Mouse (Mus musculus): ENCODE measurements around the gene Cdt1. TPM values are rescaled to one million over a fixed set of nuclear protein-coding genes. Genes with fewer than 3 reads are reported as not detected.

The Cdt1 gene
- polyA plus RNA-seq, 1 experiment from 2014 or later: 45.9 TPM

GRCm38 (mm10) chr8:122593240-122593639 lies 25.4 kb downstream of the Cdt1 start:
- Histone ChIP-seq H3K27ac (replicated peaks) (peak overlapping the region; percentile 55), H3K4me1 (replicated peaks) (peaks cover 12% of the 10 kb centered on the region), H3K4me3 (replicated peaks) (no peak overlapping the region), H3K27me3 (no peaks in the 10 kb centered on the region), H3K36me3 (replicated peaks) (0 out of 2 replicates have a peak, but pooled peaks cover 4% of the 10 kb centered on the region), H3K9ac (no peak overlapping the region), H3K4me2 (peak overlapping the region; percentile 10; the same call in 1 of the 2 replicates), H3K9me3 (replicated peaks) (no peaks in the 10 kb centered on the region)
- WGBS (ENCODE audit: insufficient replicate concordance): 45% methylated on average over 12 of the region's 12 CpGs
- no peak for ATAC-seq (ENCODE audit: insufficient read depth)

GRCm38 (mm10) chr8:122593783-122594507 lies 26.1 kb downstream of the Cdt1 start:
- H3K27ac ChIP-seq (replicated peaks): peak overlapping the region; percentile 55
- ATAC-seq (ENCODE audit: insufficient read depth): no peak
- peaks cover 11% of the 10 kb centered on the region; the same call in 1 of the 2 replicates for H3K36me3 ChIP-seq (replicated peaks)
- peak overlapping the region; percentile 10; the same call in 1 of the 2 replicates for H3K4me2 ChIP-seq
- H3K4me1 ChIP-seq (replicated peaks): peaks cover 12% of the 10 kb centered on the region
- no peak overlapping the region for H3K9ac ChIP-seq
- H3K4me3 ChIP-seq (replicated peaks): no peak overlapping the region
- no peaks in the 10 kb centered on the region for H3K27me3 ChIP-seq
- WGBS (ENCODE audit: insufficient replicate concordance): 74% methylated on average over 19 of the region's 19 CpGs
- H3K9me3 ChIP-seq (replicated peaks): no peaks in the 10 kb centered on the region

- ATAC-seq (ENCODE audit: insufficient read depth): no peak
- H3K9me3 ChIP-seq (replicated peaks): no peaks in the 10 kb centered on the region
Measured at GRCm38 (mm10) chr8:122596031-122596430, 28.2 kb downstream of the Cdt1 start.

GRCm38 (mm10) chr8:122600666-122601065 lies 32.9 kb downstream of the Cdt1 start:
- no peaks in the 10 kb centered on the region for H3K9me3 ChIP-seq (replicated peaks)
- no peaks in the 10 kb centered on the region; the same call in 1 of the 2 replicates for H3K4me1 ChIP-seq (replicated peaks)
- no peak overlapping the region for H3K9ac ChIP-seq
- peaks cover 15% of the 10 kb centered on the region; the same call in 1 of the 2 replicates for H3K36me3 ChIP-seq (replicated peaks)
- 79% methylated on average over 9 of the region's 9 CpGs for WGBS (ENCODE audit: insufficient replicate concordance)
- no peaks in the 10 kb centered on the region for H3K27me3 ChIP-seq
- H3K4me3 ChIP-seq (replicated peaks): no peak overlapping the region
- no peak for ATAC-seq (ENCODE audit: insufficient read depth)
- H3K4me2 ChIP-seq: no peak overlapping the region
- H3K27ac ChIP-seq (replicated peaks): no peak overlapping the region

More at GRCm38 (mm10) chr8:122596031-122596430, 28.2 kb downstream of the Cdt1 start:
- no peak overlapping the region for H3K9ac ChIP-seq
- H3K4me2 ChIP-seq: no peak overlapping the region; the same call in 1 of the 2 replicates
- H3K4me1 ChIP-seq (replicated peaks): peaks cover 12% of the 10 kb centered on the region
- H3K27ac ChIP-seq (replicated peaks): no peak overlapping the region; the same call in 1 of the 2 replicates
- H3K27me3 ChIP-seq: no peaks in the 10 kb centered on the region
- no peak overlapping the region for H3K4me3 ChIP-seq (replicated peaks)
- WGBS (ENCODE audit: insufficient replicate concordance): 28% methylated on average over 4 of the region's 4 CpGs
- H3K36me3 ChIP-seq (replicated peaks): peaks cover 15% of the 10 kb centered on the region; the same call in 1 of the 2 replicates

DNA sequence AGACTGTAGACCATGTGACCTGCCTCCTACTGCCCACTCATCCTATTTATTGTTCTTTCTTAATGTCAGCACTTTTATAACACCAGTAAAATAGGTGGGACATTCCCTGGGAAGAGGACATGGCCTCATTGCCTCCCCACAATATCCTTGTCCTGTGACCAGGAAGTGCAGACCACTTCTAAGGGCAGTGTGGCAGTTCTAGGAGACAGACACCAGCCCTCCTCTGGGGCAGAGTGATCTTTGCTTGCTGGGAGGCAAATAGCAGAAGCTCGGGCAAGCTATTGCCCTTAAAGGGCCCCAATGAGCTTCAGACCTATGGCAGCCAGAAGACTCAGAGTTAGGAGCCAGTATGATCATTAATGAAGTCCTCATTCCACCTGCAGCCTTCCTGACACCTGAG lies 36.8 kb downstream of the Cdt1 start:
- Histone ChIP-seq H3K27me3 (no peaks in the 10 kb centered on the region), H3K27ac (replicated peaks) (no peak overlapping the region), H3K9me3 (replicated peaks) (no peaks in the 10 kb centered on the region), H3K4me3 (replicated peaks) (no peak overlapping the region), H3K4me1 (replicated peaks) (peaks cover 3% of the 10 kb centered on the region; the same call in 1 of the 2 replicates), H3K36me3 (replicated peaks) (no peaks in the 10 kb centered on the region), H3K4me2 (no peak overlapping the region), H3K9ac (no peak overlapping the region)
- no peak for ATAC-seq (ENCODE audit: insufficient read depth)
- WGBS (ENCODE audit: insufficient replicate concordance): 42% methylated on average over 1 of the region's 1 CpGs

DNA sequence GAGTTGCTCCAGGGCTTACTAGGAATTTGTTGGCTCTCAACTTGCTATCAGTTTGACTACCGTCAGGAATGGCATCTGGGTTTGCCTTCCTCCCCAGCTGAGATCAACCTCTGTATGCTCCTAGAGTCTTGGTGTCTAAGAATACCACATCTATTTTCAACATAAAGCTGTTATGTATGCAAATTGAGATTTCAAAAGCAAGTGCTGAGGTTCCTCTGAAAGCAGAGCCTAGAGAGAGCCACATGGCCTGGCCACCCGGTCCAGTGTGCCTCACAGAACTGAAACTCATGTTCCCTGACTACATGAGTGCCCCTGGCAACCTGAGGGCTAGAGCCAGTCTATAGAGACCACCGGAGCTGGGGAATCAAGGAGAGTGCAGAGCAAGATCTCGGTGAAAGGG lies 37.6 kb downstream of the Cdt1 start:
- no peak for ATAC-seq (ENCODE audit: insufficient read depth)
- H3K27ac ChIP-seq (replicated peaks): no peak overlapping the region
- no peaks in the 10 kb centered on the region for H3K27me3 ChIP-seq
- no peaks in the 10 kb centered on the region for H3K36me3 ChIP-seq (replicated peaks)
- no peak overlapping the region for H3K4me2 ChIP-seq
- WGBS (ENCODE audit: insufficient replicate concordance): 62% methylated on average over 4 of the region's 4 CpGs
- H3K9ac ChIP-seq: no peak overlapping the region
- peaks cover 6% of the 10 kb centered on the region for H3K4me1 ChIP-seq (replicated peaks)
- H3K4me3 ChIP-seq (replicated peaks): no peak overlapping the region
- H3K9me3 ChIP-seq (replicated peaks): no peaks in the 10 kb centered on the region

- Histone ChIP-seq H3K36me3 (replicated peaks) (no peaks in the 10 kb centered on the region), H3K27ac (replicated peaks) (no peak overlapping the region), H3K9ac (no peak overlapping the region), H3K4me1 (replicated peaks) (peaks cover 17% of the 10 kb centered on the region), H3K4me3 (replicated peaks) (no peak overlapping the region), H3K9me3 (replicated peaks) (no peaks in the 10 kb centered on the region), H3K4me2 (no peak overlapping the region), H3K27me3 (no peaks in the 10 kb centered on the region)
- no peak for ATAC-seq (ENCODE audit: insufficient read depth)
- WGBS (ENCODE audit: insufficient replicate concordance): 74% methylated on average over 11 of the region's 12 CpGs
Measured at GRCm38 (mm10) chr8:122606810-122607209, 39.0 kb downstream of the Cdt1 start.

- H3K27me3 ChIP-seq: no peaks in the 10 kb centered on the region
- H3K4me1 ChIP-seq (replicated peaks): peaks cover 34% of the 10 kb centered on the region
- WGBS (ENCODE audit: insufficient replicate concordance): 52% methylated on average over 4 of the region's 4 CpGs
- no peak for ATAC-seq (ENCODE audit: insufficient read depth)
- no peaks in the 10 kb centered on the region for H3K9me3 ChIP-seq (replicated peaks)
- H3K4me2 ChIP-seq: peak overlapping the region; percentile 96
- no peak overlapping the region for H3K9ac ChIP-seq
- no peak overlapping the region for H3K27ac ChIP-seq (replicated peaks)
- peaks cover 4% of the 10 kb centered on the region; the same call in 1 of the 2 replicates for H3K36me3 ChIP-seq (replicated peaks)
- peak overlapping the region; percentile 77 for H3K4me3 ChIP-seq (replicated peaks)
Measured at GRCm38 (mm10) chr8:122610209-122610608, 42.4 kb downstream of the Cdt1 start.

GRCm38 (mm10) chr8:122610612-122611277 lies 42.9 kb downstream of the Cdt1 start:
- H3K27me3 ChIP-seq: no peaks in the 10 kb centered on the region
- H3K4me2 ChIP-seq: peak overlapping the region; percentile 96
- peak overlapping the region; percentile 72 for H3K9ac ChIP-seq
- peak overlapping the region; percentile 77 for H3K4me3 ChIP-seq (replicated peaks)
- WGBS (ENCODE audit: insufficient replicate concordance): 4% methylated on average over 20 of the region's 20 CpGs
- no peaks in the 10 kb centered on the region for H3K9me3 ChIP-seq (replicated peaks)
- peak; percentile 32 for ATAC-seq (ENCODE audit: insufficient read depth)
- H3K27ac ChIP-seq (replicated peaks): peak overlapping the region; percentile 75
- peaks cover 34% of the 10 kb centered on the region for H3K4me1 ChIP-seq (replicated peaks)
- peaks cover 4% of the 10 kb centered on the region; the same call in 1 of the 2 replicates for H3K36me3 ChIP-seq (replicated peaks)

DNA sequence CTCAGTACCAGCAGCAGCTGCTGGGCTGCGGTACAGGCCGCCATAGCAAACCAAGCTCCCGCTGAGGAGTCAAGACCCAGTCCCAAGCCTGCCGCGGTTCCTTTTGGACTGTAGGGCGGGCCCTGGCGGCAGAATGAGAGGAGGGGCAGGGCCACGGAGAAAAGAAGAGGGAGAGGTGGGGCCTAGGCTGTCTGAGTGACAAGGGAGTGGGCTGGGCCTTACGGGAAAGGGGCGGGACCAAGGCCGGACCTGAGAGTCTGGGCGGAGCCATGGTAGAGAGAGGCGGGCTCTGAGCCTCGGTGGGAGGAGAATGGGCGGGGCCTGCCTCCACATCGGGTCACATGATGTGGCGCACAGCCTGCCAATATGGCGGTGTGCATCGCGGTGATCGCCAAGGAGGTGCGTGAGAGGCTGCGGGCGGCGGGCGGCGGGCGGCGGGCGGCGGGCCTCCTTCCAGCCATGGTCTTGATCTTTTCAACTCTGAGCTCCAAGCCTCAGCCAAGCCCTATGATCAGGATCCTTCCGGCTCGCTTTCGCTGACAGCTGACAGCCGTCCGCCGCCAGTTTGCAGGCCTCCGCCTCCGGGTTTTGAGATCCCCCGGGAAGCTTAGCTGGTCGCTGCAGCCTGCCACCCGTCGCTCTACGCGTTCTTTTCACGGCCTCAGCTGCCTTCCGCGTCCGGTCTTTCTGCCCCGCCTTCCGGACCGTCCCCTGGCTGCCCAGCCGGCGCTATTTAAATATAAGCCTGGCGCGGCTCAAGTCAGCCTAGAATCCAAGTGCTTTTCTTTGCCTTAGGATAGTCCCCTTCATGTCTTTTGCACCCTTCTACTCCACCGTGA lies 43.7 kb downstream of the Cdt1 start, which contains the start of the genes Galns and Trappc2l:
Gene Galns (minus strand): TSS at position 169 of the 839 bp plus-strand sequence.
Gene Trappc2l (plus strand): TSS at position 346 of the 839 bp plus-strand sequence.
- H3K36me3 ChIP-seq (replicated peaks): peaks cover 4% of the 10 kb centered on the region; the same call in 1 of the 2 replicates
- no peaks in the 10 kb centered on the region for H3K9me3 ChIP-seq (replicated peaks)
- H3K4me2 ChIP-seq: peak within 1 kb of the TSS; percentile 96
- H3K9ac ChIP-seq: peak within 1 kb of the TSS; percentile 75
- peak within 1 kb of the TSS; percentile 75 for H3K27ac ChIP-seq (replicated peaks)
- peaks cover 34% of the 10 kb centered on the region for H3K4me1 ChIP-seq (replicated peaks)
- ATAC-seq (ENCODE audit: insufficient read depth): peak; percentile 94
- H3K4me3 ChIP-seq (replicated peaks): peak within 1 kb of the TSS; percentile 77
- no peaks in the 10 kb centered on the region for H3K27me3 ChIP-seq
- WGBS (ENCODE audit: insufficient replicate concordance): under 1% methylated on average over 57 of the region's 57 CpGs

Measured in liver, embryonic 15.5 days (tissue).